Mouse (Mus musculus): Measurements from ENCODE around the gene Nfya.
"Not testable (repeated sequence)": the region's sequence is repeated elsewhere in the genome, so short reads cannot be mapped to it uniquely, and the experiment has no call there.

Gene Nfya

DNA sequence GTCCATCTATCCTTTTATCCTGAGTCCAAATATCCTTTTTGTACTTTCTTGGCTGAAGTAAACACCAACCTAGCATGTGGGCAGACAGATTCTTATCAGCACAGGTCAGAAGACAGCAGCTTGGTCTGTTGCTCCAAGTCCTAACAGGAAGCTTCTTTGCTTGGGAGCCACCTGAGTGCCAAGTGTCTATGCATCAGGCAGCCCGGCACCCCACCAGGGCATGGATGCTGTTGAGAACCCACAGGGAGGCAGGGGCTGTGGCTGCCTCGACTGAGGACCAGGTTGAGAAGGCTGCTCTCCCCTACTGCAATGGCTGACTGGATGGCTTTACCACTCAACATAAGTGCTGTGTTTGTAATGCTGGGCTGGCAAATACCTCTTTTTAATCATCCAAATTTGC lies 21.0 kb downstream of the Nfya start:
- DNase-seq = no peak

DNA sequence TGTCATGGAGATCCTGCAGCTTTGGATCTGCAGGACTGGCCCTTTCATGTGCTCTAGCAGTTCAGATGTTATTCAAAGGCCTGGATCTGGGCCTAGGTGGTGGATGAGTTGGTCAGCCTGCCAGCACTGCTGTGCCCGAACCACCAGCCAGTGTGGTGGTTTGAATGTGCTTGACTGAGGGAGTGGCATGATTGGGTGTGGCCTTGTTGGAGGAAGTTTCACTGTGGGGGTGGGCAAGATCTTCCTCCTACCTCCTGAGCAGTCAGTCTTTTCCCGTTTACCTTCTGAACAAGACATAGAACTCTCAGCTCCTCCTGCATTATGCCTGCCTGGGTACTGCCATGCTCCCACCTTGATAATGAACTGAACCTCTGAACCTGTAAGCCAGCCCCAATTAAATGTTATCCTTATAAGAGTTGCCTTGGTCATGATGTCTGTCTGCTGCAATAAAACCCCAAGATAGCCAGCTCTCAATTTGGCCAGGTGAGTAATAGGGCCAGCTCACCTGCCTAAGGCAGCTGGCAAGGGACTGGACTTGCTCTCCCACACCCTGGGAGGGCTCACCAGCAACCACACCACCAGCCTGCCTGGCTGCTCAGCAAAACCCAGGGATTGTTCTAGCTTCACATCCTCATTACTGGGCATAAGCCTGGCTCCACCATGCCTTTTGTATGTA lies 23.8 kb downstream of the Nfya start:
- DNase-seq = no peak

DNA sequence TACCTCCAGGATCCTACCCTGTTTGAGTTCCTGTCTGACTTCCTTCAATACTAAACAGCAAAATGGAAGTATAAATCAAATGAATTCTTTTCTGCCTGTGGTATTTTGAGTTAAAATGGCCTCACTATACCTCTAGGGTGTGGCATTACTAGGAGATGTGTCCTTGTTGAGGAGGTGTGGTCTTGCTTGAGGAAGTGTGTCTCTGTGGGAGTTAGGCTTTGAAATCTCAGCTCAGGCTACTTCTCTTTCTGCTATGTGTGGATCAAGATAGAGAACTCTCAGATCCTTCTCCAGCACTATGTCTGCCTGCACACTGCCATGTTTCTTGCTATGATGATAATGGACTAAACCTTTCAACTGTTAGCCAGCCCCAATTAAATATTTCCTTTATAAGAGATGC lies 30.7 kb downstream of the Nfya start:
- no peak for DNase-seq

DNA sequence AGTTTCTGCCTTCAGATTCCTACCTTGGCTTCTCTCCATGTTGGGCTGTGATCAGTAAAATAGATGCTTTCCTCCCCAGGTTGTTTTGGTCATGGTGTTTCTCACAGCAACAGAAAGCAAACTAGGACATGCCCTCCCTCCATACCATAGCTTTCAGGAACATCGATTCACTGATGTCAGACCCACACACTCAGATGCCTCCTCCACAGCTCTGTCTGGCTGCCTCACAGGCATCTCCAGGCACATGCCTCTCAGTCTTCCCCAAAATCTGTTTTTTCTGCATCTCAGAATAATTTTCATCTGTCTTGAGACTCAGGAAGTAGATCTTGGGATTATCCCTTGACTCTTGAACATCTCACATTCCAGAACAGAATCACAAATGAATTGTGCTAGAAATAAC lies 33.6 kb downstream of the Nfya start:
- DNase-seq = no peak

DNA sequence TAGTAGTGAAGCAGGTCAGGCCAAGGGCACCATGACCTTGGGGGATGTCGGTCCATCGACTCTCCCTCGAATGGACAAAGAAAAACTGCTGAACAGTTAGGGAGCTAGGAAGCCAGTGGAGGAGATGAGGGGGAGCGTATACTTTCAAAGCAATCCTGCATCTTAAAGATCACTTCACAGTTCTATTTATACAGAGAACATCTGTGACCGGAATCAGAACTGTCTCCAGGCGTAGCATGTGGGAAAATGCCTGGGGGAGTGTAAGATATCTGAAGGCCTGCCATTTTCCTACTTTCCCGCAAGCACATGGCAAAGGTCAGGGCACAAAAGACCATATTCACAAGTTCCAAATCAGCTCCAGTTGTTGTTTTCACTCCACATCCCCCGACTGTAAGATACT lies 36.7 kb downstream of the Nfya start:
- no peak for DNase-seq

DNA sequence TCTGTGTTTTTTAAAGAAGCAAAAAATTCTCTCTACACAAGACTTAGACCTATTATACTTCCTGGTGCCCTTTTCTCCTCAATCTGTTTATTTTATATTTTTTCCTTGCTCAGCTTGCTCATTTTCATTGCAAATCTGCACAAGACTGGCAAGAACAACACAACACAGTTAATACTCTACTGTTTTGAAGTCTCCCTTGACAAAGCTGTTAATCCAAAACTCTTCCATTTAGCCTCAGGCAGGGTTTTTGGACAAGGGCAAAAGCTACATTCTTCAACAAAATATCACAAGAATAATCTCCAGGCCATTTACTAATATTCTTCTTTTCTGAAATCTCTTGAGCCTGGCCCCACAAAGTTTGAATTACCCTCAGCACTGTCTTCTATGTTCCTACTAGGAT lies 38.1 kb downstream of the Nfya start:
- no peak for DNase-seq

DNA sequence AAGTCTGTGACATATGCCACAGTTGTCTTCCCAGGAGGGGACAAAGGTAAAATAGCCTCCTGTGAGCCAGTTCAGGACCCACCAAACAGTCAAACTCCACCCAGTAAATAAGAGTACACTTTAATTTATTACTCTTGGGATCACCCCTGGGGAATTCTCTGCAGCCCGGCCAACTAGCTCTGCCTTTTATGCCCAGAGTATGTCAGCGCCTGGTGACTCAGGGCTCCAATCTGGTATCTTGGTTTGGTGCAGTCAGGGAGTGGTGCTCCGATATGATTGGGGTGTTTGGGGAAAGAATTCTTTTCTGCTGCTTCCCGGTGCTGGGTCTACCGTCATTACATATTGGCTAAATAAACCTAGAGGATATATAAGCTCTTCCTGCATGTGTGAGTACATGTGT lies 42.9 kb downstream of the Nfya start:
- no peak for DNase-seq

DNA sequence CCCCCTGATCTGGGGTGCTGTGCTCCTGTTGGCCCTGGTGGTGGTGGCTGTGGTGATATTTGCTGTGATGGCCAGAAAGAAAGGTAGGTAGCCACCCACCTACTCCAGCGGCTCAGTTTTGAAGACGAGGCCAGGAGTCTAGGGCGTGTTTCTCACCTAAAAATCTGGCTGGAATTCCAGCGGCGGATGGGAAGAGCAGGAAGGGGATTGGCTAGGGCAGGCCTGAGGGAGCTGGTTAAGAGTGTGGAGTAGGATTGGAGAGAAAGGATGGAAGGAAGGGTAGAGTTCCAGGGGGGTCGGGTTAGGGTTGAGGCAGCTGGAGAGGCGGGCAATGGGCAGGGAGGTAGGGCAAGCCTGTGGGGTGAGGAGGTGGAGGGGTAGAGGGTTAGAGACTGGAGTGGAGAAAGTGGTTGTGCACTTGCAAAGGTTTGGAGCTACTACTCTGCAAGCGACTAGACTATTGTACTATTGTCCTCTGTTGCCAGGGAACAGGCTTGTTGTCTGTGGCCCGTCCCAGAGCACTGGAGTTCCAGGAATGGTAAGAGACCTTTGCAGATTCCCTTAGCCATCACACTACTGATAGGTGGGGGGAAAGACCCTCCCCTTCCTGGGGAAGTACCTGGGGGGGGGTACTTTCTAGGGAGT lies 44.1 kb downstream of the Nfya start:
- DNase-seq = no peak

DNA sequence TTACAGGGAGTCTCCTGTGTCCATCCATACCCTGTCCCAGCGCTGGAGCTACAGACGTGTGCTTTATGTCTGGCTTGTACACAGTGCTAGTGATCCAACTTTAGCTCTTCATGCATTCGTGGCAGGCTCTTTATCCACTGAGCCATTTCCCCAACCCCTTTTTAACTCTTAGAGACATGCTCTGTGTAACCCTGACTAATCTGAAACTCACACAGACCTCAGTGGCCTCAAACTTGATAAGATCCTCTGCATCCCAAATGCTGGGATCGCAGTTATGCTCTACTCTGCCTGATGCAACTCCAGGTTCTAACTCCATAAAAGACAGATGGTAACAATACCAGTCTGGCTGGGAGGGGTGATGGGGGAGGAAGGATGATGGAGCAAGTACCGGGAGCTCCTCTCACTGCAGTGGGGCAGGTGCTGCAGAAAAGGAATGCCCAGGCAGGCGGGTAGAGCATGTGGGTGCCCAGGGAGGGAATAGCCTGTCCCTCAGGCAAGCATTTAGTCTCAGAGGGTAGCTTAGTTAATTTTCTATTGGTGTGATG lies 46.2 kb downstream of the Nfya start:
- no peak for DNase-seq

DNA sequence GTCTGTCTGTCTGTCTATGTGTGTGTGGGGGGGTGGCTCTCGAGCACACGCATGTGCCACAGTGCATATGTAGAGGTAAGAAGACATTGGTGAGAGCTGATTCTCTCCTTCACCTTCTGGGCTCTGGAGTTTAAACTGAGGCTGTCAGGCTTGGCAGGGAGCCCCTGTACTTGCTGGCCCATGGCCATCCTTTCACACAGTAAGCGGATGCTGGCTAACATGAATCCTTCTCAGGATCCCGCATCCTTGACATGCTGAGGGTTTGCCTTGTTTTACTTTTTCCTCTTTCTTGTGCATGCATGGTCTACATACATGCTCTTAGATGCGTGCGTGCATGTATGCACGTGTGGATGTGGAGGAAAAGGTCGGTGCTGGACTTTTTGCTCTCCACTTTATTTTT lies 46.7 kb downstream of the Nfya start:
- peak; percentile 24 for DNase-seq

DNA sequence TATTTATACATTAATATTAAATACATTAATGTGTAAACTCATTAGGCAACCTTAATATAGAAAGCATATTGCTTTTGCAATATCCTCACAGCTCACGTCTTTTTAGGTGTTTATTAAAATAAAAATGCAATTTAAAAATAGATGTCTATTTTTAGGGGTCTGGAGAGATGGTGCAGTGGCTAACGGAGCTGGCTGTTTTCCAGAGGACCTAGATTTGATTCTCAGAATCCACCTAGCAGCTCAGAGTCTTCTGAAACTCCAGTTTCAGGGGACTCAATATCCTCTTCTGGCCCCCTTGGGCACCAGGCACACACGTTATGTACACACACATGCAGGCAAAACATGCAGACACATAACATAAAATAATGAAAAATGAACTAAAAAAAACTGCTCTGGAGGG lies 47.4 kb downstream of the Nfya start:
- no peak for DNase-seq

DNA sequence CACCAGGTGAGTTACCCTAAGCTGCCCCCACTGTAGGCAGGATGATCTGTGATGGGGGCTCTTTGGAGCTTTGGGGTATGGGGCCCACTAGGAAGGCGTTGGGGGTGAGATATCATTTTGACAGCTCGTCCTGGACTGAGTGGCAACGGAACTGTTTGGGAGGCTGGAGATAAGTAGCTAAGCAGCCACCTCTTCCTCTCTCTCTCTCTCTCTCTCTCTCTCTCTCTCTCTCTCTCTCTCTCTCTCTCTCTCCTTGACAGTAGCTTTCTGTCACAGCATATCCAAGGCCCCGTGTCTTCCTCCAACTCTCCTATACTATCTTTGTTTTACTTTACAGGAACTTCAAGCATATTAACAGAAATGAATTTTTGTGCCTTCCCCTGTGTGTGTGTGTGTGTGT lies 49.2 kb downstream of the Nfya start:
- no peak for DNase-seq

DNA sequence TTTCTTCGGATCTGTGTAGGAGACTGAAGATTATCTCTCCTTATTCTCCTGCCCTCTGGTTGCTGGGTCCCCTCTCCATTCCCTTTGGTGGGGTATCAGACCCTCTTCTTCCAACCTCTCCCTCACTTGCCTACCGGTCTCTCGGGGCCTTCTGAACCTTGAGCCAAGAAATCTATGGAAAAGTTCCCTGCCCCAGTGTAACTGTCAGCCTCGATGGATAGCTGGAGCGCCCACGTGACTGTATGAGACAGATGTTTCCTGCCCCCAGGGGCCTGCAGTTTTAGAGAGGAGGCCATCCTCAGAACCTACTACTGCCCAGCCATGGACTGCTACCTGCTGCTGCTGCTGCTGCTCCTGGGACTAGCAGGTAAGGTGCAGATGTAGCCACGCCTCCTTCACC lies 50.1 kb downstream of the Nfya start, which contains the start of gene Treml1:
Treml1 (plus strand) TSS at position 301 of the 400 bp plus-strand sequence.
- DNase-seq = no peak

DNA sequence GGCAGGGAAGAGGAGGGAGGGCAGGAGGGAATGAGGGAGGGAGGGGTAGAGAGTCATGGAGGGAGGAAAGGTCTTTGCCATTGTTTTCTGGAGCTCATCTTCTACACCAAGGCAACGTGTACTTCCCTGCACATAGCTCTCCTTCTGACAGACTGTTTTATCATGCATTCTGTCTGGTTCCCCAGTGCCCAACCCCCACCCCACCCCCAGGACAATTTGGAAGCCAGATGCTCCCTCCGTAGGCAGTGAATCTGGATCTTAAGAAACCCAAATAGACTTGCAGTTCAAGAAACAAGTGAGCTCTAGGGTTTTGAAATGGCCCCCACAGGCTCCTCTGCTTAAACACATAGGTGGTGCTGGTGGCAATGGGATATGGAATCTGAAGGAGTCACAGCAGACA lies 51.8 kb downstream of the Nfya start:
- DNase-seq = no peak

DNA sequence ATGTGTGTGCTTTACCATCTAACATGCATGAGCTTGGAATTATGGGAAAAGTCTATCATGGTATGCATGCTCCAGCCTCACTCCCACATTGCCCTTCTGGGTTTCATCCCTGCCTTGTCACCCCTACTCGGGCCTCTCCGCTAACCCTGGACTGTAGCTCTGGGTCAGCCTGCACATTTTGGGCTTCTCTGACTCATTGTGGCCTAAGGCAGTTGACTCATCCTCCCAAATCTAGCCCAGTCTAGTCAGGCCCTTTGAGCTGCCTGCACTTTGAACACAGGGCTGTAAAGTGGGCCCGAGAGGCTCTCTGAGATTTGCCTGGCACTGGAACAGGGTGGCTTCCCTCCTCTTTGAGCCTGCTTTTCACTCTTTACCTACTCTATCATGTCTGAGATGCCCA lies 53.9 kb downstream of the Nfya start:
- DNase-seq = no peak

DNA sequence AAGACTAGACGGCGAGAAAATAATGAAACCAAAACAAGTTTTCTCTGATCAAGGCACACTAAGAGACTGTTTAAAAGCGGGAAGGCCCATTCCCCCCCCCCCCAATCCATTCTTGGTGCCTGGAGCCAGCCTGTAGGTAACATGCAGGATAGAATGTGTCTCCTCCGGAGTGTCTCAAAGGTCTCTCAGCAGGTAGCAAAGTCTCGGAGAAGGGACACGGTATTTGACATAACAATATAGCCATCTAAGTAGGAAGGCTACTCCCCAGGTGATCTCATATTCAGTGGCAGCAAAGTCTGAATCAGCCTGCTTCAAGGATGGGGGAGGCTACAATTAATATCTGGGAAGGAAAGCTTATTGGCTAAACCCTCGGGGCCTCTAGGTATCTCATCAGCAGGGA lies 56.7 kb downstream of the Nfya start:
- not testable (repeated sequence) for DNase-seq

DNA sequence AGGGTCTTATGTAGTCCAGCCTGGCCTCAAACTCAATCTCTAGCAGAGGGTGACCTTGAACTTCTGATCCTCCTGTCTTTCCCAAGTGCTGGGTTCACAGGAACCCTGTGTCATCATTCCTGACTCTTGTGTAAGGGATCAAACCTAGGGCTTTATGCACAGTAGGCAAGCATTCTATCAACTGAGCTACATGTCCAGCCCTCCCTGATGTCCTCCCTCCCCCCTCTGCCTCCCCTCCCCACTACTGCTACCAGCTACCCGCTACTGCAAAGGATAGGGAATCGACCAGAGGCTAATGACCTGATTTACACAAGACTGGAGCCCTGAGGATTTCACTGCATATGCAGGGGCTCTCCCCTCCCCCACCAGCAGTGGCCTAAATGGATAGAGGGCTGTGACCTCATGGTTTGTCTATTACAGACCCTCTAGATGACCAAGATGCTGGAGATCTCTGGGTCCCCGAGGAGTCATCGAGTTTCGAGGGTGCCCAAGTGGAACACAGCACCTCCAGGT lies 59.0 kb downstream of the Nfya start:
- DNase-seq = no peak

DNA sequence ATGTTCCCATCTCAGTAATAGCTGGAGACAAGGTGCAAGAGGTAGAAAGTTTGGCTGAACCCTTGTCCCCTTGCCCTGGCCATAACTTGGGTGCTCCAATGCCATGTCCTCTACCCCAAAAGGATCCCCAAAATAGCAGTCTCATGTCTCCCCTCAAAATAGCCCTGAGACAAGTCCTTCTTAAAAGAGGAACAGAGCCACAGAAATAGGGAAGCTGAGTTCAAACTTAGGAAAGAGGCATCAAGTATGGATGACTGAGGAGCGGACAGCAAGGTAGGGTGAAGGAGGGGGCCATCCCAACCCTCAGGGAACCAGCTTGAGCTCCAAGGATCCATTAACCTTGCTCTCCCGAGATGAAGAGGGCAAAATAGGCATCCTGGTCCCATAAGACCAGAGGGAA lies 62.4 kb downstream of the Nfya start:
- no peak for DNase-seq

DNA sequence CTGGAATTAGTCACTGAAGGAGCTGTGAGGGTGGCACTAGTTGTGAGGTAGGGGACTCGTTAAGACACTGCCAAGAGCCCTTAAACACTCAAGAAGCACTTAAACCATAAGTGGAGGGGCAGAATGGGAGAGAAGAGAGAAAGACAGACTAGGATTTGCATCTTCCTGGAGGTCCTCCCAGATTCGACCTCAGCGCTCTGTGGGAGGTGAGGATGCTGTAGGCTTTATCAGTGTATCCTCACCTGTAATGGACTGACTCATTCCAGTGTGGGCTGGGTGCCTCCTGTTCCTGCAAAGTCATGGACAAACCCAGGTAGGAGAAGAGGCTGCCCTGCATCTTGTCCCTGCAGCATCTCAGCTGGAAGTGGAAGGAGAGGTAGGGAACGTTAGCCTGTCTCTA lies 62.9 kb downstream of the Nfya start:
- DNase-seq = no peak

DNA sequence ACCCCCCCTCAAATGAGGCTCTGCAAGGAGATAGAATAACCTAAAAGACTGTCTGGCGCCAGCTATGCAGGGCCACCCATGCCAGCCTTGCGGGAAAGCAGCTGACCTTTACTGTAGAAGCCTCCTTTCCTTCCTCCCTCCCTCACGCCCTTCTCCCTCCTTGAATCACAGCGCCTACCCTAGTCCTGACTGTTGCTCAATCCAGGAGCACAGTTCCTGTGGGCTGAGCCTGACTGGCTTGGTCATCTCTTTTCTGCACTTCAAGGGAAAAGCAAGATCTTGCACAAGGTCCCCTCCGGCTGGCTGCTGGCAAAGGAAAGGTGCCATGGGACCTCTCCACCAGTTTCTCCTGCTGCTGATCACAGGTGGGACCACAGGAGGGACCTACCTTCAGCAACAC lies 63.5 kb downstream of the Nfya start, which contains the start of gene Trem2:
Trem2 (plus strand) TSS at position 171 of the 400 bp plus-strand sequence.
- DNase-seq = no peak

DNA sequence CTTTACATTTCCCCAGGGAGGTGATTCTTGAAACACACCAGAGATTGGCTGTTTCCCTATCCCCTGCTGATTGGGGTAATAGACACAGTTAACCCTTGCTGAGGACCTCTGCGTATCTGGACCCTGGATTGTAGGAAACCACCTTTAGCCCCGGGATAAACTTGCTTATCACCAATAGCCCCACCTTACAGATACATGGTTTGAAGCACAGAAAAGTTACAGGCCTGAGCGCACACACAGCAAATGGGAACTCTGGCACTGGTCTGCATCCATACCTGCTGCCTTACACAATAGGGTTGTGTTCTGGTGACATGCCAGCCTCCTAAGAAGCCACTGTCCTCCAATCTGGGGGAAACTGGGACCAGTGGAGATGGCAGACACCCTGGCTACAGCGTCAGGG lies 63.9 kb downstream of the Nfya start:
- no peak for DNase-seq

DNA sequence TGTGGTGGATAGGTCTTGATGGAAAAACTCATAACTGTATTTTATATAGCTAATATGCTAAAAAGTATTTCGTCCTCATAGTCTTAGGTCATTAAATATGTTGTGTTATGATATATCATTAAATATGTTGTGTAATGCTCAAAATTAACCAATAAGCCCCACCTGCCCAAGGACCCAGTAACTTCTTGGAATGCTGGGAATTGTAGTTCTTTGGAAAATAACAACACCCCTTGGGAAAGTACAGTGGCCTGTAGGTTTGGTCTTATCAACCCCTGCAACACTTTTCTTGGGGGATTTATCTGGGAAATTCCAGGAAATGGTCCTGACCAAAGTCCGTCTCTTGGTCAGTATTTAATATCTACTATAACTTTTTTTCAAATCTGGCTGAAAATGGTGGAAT lies 66.6 kb downstream of the Nfya start:
- DNase-seq = no peak

DNA sequence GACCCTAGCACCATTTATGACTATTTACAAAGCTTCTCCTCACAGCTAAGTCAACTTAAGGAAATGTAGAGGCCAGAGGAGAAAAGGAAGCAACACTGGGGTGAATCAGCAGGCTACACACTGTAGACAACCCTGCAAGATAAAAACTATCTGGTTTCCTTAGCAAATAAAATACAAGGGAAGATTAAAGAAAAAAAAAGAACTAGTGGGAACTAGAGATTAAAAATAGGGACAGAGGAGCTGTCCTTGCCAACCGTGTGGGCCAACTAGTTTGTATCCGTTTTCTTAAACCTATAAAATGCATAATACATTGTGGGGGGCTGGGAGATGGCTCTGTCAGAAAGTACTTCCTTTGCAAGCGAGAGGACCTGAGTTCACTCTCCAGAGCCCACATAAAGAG lies 67.8 kb downstream of the Nfya start:
- DNase-seq = no peak

DNA sequence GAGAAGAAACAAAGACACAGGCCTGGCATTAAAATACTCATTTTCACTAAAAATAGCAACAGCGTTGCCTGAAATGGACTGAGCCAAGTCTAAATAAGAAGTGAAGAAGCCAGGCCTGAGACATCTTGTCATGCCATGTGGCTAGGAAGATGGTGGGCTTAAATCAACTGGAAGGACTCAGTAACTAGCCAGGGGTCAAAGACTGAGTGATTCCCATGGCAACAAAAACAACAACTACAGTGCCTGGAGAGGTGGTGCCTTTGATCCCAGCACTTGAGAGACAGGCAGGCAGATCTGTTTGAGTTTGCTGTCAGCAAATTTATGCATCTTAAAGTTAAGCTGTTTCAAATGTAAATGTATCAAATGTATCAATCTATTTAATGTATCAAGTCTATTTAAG lies 69.4 kb downstream of the Nfya start:
- DNase-seq = no peak

Data from cerebellum, adult 9-10 months (tissue).